Mouse (Mus musculus) hindbrain, postnatal 0 days (tissue): ENCODE data around the gene Ptprc. TPM values are rescaled to one million over a fixed set of nuclear protein-coding genes. Genes with fewer than 3 reads are reported as not detected.
A peak's percentile ranks its signal among the peaks of the same experiment; 100 is the strongest.

Experiments used
- ATAC-seq: fragments of 200-750 bp; cut with Nextera tagmentation; 2 replicates; pipeline ENCODE4 v1.8.0; 2017; ENCODE audit warnings: mild to moderate bottlenecking, moderate TSS enrichment, moderate library complexity
- DNase-seq: peaks from one replicate; pipeline ENCODE4 v3.0.0-alpha.2; 2015; ENCODE audit warnings: low spot score
- H3K27ac ChIP-seq: fragments of 300-500 bp; sonication (generic); 2 replicates; pipeline ENCODE4 v1.5.1; 2014; ENCODE audit warnings: mild to moderate bottlenecking
- H3K27me3 ChIP-seq: fragments of 300-500 bp; sonication (generic); 2 replicates; pipeline ENCODE4 v1.6.1; 2014; ENCODE audit warnings: low read length, mixed read lengths; ENCODE audit not compliant: insufficient read depth
- H3K36me3 ChIP-seq: fragments of 300-500 bp; sonication (generic); 2 replicates; pipeline ENCODE4 v1.6.1; 2014; ENCODE audit warnings: low read length, mixed read lengths; ENCODE audit not compliant: insufficient read depth
- H3K4me1 ChIP-seq: fragments of 300-500 bp; sonication (generic); 2 replicates; pipeline ENCODE4 v1.6.1; 2014; ENCODE audit warnings: antibody characterized with exemption, low read length, mixed read lengths; ENCODE audit not compliant: insufficient read depth
- H3K4me2 ChIP-seq: fragments of 300-500 bp; sonication (generic); 2 replicates; pipeline ENCODE4 v1.6.1; 2014; ENCODE audit warnings: low read depth, mild to moderate bottlenecking, low read length, moderate library complexity, mixed read lengths
- H3K4me3 ChIP-seq: fragments of 300-500 bp; sonication (generic); 2 replicates; pipeline ENCODE4 v1.5.1; 2014; ENCODE audit warnings: low read length
- H3K9ac ChIP-seq: fragments of 300-500 bp; sonication (generic); replicated peaks from 2 replicates; pipeline ENCODE4 v1.6.1; 2014; ENCODE audit warnings: mild to moderate bottlenecking, low read length, moderate library complexity, mixed read lengths
- H3K9me3 ChIP-seq: fragments of 300-500 bp; sonication (generic); 2 replicates; pipeline ENCODE4 v1.6.1; 2016; ENCODE audit warnings: low read length, mixed read lengths
- CTCF ChIP-seq: IDR thresholded peaks from 2 replicates; pipeline ENCODE4 v1.5.1; 2016; ENCODE audit warnings: antibody characterized with exemption, control low read depth, low read depth
- WGBS: fragments of 180-500 bp; shearing (Covaris S2); extraction: QIAGEN DNeasy Blood & Tissue Kit; methylation state at CpG from one replicate; pipeline ENCODE4 v1.1.7; 2014; 5-methylcytosine and 5-hydroxymethylcytosine counted together
- polyA plus RNA-seq: library from polyadenylated mRNA; unstranded; fragments of >200 nt; fragmentation: Nextera tagmentation; extraction: Ambion mirVana; gene quantifications from 2 replicates; pipeline ENCODE4 v1.2.1, GENCODE M21; 2015
- total RNA-seq: library from RNA; depleted of rRNA; stranded (reverse); fragments of >200 nt; gene quantifications from 2 replicates; pipeline ENCODE4 v1.2.3, GENCODE M21; 2014; rRNA removed

Ptprc gene
- total RNA-seq (1.2 and 2.0 TPM in 2 replicates), polyA plus RNA-seq (1.2 and 1.3 TPM in 2 replicates)

- H3K4me3 ChIP-seq: no peak within 1 kb of the TSS
- WGBS: 76% methylated on average over 4 of the region's 4 CpGs
- no peak for ATAC-seq
- DNase-seq: no peak
- TF ChIP-seq CTCF: no peak
- H3K4me1 ChIP-seq: no peaks in the 10 kb centered on the region
- H3K36me3 ChIP-seq: no peaks in the 10 kb centered on the region
- no peak within 1 kb of the TSS for H3K4me2 ChIP-seq
- H3K27me3 ChIP-seq: no peaks in the 10 kb centered on the region
- H3K9ac ChIP-seq: no peak within 1 kb of the TSS
- no peaks in the 10 kb centered on the region for H3K9me3 ChIP-seq
- no peak within 1 kb of the TSS for H3K27ac ChIP-seq
Observed at GRCm38 (mm10) chr1:138175494-138175893, at the start of gene Ptprc. TSS of gene Ptprc (minus strand) at chr1:138175708.

- 66% methylated on average over 3 of the region's 3 CpGs for WGBS
- H3K4me3 ChIP-seq: no peak overlapping the region
- no peak overlapping the region for H3K27ac ChIP-seq
- no peak overlapping the region for H3K9ac ChIP-seq
- H3K4me1 ChIP-seq: no peaks in the 10 kb centered on the region
- DNase-seq (peak; percentile 2), ATAC-seq (no peak)
- H3K4me2 ChIP-seq: no peak overlapping the region
- H3K27me3 ChIP-seq: no peaks in the 10 kb centered on the region
- no peaks in the 10 kb centered on the region for H3K36me3 ChIP-seq
- H3K9me3 ChIP-seq: no peaks in the 10 kb centered on the region
- no peak for TF ChIP-seq CTCF
Observed at GRCm38 (mm10) chr1:138214736-138215458, 39.4 kb upstream of the Ptprc start.

GRCm38 (mm10) chr1:138210387-138211024 lies 35.0 kb upstream of the Ptprc start:
- no peak for ATAC-seq

GRCm38 (mm10) chr1:138209751-138210150 lies 34.2 kb upstream of the Ptprc start:
- H3K4me2 ChIP-seq: no peak overlapping the region
- H3K9ac ChIP-seq: no peak overlapping the region
- no peaks in the 10 kb centered on the region for H3K27me3 ChIP-seq
- no peaks in the 10 kb centered on the region for H3K9me3 ChIP-seq
- ATAC-seq (no peak), DNase-seq (no peak)
- no peaks in the 10 kb centered on the region for H3K4me1 ChIP-seq
- no peak for TF ChIP-seq CTCF
- H3K27ac ChIP-seq: no peak overlapping the region
- WGBS: 93% methylated on average over 3 of the region's 3 CpGs
- H3K4me3 ChIP-seq: no peak overlapping the region
- no peaks in the 10 kb centered on the region for H3K36me3 ChIP-seq

More at GRCm38 (mm10) chr1:138210387-138211024, 35.0 kb upstream of the Ptprc start:
- H3K27ac ChIP-seq: no peak overlapping the region
- no peak overlapping the region for H3K9ac ChIP-seq
- DNase-seq: no peak
- H3K4me3 ChIP-seq: no peak overlapping the region
- no peaks in the 10 kb centered on the region for H3K9me3 ChIP-seq
- no peaks in the 10 kb centered on the region for H3K27me3 ChIP-seq
- no peak for TF ChIP-seq CTCF
- 90% methylated on average over 3 of the region's 3 CpGs for WGBS
- H3K36me3 ChIP-seq: no peaks in the 10 kb centered on the region
- H3K4me2 ChIP-seq: no peak overlapping the region
- H3K4me1 ChIP-seq: no peaks in the 10 kb centered on the region

GRCm38 (mm10) chr1:138206041-138206440 lies 30.5 kb upstream of the Ptprc start:
- no peaks in the 10 kb centered on the region for H3K9me3 ChIP-seq
- ATAC-seq (no peak), DNase-seq (no peak)
- no peak for TF ChIP-seq CTCF
- no peaks in the 10 kb centered on the region for H3K27me3 ChIP-seq
- no peak overlapping the region for H3K4me3 ChIP-seq
- H3K9ac ChIP-seq: no peak overlapping the region
- no peak overlapping the region for H3K27ac ChIP-seq
- no peaks in the 10 kb centered on the region for H3K4me1 ChIP-seq
- no peak overlapping the region for H3K4me2 ChIP-seq
- H3K36me3 ChIP-seq: no peaks in the 10 kb centered on the region
- WGBS: 33% methylated on average over 7 of the region's 7 CpGs

GRCm38 (mm10) chr1:138191689-138192508 lies 16.4 kb upstream of the Ptprc start:
- DNase-seq: no peak
- no peak for ATAC-seq
- no peaks in the 10 kb centered on the region for H3K36me3 ChIP-seq
- no peaks in the 10 kb centered on the region for H3K9me3 ChIP-seq
- H3K4me2 ChIP-seq: no peak overlapping the region
- no peak overlapping the region for H3K4me3 ChIP-seq
- no peaks in the 10 kb centered on the region for H3K27me3 ChIP-seq
- no peak for TF ChIP-seq CTCF
- no peak overlapping the region for H3K9ac ChIP-seq
- 78% methylated on average over 8 of the region's 8 CpGs for WGBS
- no peak overlapping the region for H3K27ac ChIP-seq
- H3K4me1 ChIP-seq: no peaks in the 10 kb centered on the region
